Mouse (Mus musculus): Measurements from ENCODE around the gene Gnai2. TPM values are rescaled to one million over a fixed set of nuclear protein-coding genes. Genes with fewer than 3 reads are reported as not detected.

Gnai2 gene
- polyA plus RNA-seq, 1 experiment from 2014 or later, result 146 TPM

DNA sequence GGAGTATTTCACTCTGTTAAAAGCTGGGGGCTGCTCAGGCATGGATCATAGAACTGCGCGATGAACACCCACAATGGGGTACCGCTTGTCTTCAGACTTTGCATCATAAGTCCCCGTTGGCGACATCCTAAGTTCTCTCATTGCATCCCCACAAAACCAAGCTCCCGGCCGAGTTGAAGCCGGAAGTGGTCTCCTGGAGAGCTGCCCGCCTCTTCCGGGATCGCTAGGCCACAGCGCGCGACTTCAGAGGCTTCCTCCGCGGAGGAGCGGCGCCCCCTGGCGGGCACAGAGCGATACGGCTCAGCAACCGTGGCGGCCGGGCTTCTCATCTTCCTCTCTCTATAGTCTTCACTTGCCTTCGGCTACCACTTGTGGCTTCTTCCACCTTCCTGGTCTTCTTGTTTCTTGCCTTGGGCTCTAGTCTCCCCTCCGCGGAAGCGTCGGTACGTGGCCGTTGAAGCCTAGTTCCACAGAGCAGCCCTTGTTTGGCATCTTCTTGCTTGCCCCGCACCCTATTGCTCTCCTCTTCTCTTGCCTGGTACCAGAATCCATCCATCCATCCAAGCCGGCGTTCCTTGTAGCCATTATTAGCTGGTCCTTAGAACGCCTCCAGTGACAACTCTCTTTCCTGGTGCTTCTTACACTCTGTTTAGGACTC is 9.5 kb upstream of the Gnai2 start:
- Histone ChIP-seq H3K27ac (ENCODE audit: low read depth) (peak overlapping the region; percentile 20; the same call in 1 of the 2 replicates), H3K4me3 (ENCODE audit: low read depth, low read length) (peak overlapping the region; percentile 50), H3K9me3 (ENCODE audit: low read length) (no peaks in the 10 kb centered on the region), H3K9ac (replicated peaks) (peak overlapping the region; percentile 55), H3K4me2 (ENCODE audit: low read depth, low read length) (peak overlapping the region; percentile 79), H3K36me3 (replicated peaks; ENCODE audit: insufficient read depth, low read length) (no peaks in the 10 kb centered on the region), H3K27me3 (ENCODE audit: insufficient read depth, low read length) (no peaks in the 10 kb centered on the region), H3K4me1 (ENCODE audit: insufficient read depth) (peaks cover 7% of the 10 kb centered on the region)
- WGBS (ENCODE audit: insufficient replicate concordance), result 6% methylated on average over 35 of the region's 35 CpGs
- ATAC-seq (peak; percentile 78), DNase-seq (peak; percentile 95)
- peak; percentile 99 for TF ChIP-seq CTCF (IDR thresholded peaks at IDR 0.05; ENCODE audit: low read depth)
- no peak for TF ChIP-seq EP300 (IDR thresholded peaks at IDR 0.05; ENCODE audit: low read depth)

DNA sequence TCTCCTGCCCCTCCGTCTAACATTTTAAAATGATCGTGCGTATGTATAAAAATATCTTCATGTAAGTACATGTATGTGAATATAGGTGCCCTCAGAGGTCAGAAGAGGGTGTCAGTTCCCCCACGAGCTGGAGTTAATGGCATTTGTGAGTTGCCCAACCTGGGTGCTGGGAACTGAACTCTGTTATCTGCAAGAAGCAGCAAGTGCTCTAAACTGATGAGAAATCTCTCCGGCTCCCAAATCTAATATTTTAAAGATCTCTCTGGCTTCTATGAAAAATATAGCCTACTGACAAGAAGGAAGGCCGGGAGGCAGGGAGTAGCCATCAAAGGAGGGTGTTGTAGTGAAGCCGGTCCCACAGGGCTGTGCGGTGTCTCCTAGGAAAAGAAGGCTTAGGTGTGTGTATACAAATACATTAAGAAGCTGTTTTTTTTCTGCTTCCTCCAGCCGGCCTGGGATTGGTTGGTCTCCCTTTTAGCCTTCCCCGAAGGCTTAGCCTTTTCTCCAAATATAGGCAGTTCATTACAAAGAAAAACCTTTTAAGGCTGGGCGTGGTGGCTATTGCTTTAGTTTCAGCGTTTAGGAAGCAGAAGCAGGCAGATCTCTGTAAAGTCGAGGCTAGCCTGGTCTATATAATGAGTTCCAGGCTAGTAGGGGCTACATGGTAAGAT is 8.5 kb upstream of the Gnai2 start:
- peak overlapping the region; percentile 50; the same call in 1 of the 2 replicates for H3K4me3 ChIP-seq (ENCODE audit: low read depth, low read length)
- no peak overlapping the region; the same call in 1 of the 2 replicates for H3K9ac ChIP-seq (replicated peaks)
- no peaks in the 10 kb centered on the region for H3K36me3 ChIP-seq (replicated peaks; ENCODE audit: insufficient read depth, low read length)
- no peak for TF ChIP-seq CTCF (IDR thresholded peaks at IDR 0.05; ENCODE audit: low read depth)
- no peak for TF ChIP-seq EP300 (IDR thresholded peaks at IDR 0.05; ENCODE audit: low read depth)
- H3K27me3 ChIP-seq (ENCODE audit: insufficient read depth, low read length), result no peaks in the 10 kb centered on the region
- no peak for ATAC-seq
- peaks cover 10% of the 10 kb centered on the region for H3K4me1 ChIP-seq (ENCODE audit: insufficient read depth)
- no peak for DNase-seq
- no peak overlapping the region for H3K27ac ChIP-seq (ENCODE audit: low read depth)
- no peaks in the 10 kb centered on the region for H3K9me3 ChIP-seq (ENCODE audit: low read length)
- peak overlapping the region; percentile 79 for H3K4me2 ChIP-seq (ENCODE audit: low read depth, low read length)
- 78% methylated on average over 13 of the region's 13 CpGs for WGBS (ENCODE audit: insufficient replicate concordance)

DNA sequence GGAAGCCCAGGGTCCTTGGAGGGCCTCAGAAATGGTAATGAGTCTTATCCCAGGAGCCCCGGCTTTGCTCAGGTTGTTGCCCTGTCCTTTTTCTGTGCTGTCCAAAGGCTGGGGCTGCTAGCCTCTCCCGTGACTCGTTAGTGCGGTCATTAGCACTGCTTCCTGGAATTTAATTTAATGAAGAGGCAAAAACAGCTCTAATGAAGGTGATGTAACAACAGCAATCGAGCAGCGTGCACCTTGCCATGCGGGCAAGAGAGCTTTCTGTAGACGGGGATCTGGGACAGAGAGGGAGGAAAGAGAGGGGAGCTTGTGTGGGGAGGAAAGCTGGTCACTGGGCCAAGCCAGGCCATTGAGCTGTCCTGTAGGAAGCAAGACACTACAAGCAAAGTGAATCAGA is 6.5 kb upstream of the Gnai2 start:
- H3K4me2 ChIP-seq (ENCODE audit: low read depth, low read length), result no peak overlapping the region
- H3K27ac ChIP-seq (ENCODE audit: low read depth), result no peak overlapping the region
- TF ChIP-seq CTCF (IDR thresholded peaks at IDR 0.05; ENCODE audit: low read depth), result no peak
- TF ChIP-seq EP300 (IDR thresholded peaks at IDR 0.05; ENCODE audit: low read depth), result no peak
- H3K36me3 ChIP-seq (replicated peaks; ENCODE audit: insufficient read depth, low read length), result no peaks in the 10 kb centered on the region
- no peak for ATAC-seq
- WGBS (ENCODE audit: insufficient replicate concordance), result 80% methylated on average over 8 of the region's 8 CpGs
- peaks cover 10% of the 10 kb centered on the region for H3K4me1 ChIP-seq (ENCODE audit: insufficient read depth)
- no peaks in the 10 kb centered on the region for H3K9me3 ChIP-seq (ENCODE audit: low read length)
- H3K9ac ChIP-seq (replicated peaks), result no peak overlapping the region
- H3K27me3 ChIP-seq (ENCODE audit: insufficient read depth, low read length), result no peaks in the 10 kb centered on the region
- no peak overlapping the region for H3K4me3 ChIP-seq (ENCODE audit: low read depth, low read length)
- DNase-seq, result no peak

DNA sequence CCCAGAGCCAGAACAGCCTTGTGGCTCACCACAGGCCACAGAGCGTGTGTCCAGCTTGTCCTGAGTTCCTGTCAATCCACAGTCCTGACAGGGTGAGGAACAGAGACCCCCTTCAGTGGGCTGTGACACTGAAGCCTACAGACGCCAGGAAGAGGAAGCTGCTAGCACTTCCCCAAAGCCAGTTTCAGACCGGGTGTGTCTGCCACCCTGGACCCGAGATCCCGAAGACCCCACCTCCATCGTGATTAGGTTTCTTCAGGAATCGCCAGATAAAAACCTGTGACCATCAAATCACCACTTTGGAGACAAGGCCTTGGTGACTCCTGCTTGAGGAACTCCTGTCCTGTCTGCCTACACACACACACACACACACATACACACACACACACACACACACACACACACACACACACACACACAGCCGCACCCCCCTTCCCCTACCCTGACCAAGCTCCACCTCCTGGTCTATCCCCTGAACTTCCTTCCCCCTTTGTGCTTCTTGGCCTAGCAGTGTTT is 5.1 kb upstream of the Gnai2 start:
- peak overlapping the region; percentile 44; the same call in 1 of the 2 replicates for H3K4me2 ChIP-seq (ENCODE audit: low read depth, low read length)
- TF ChIP-seq EP300 (IDR thresholded peaks at IDR 0.05; ENCODE audit: low read depth) (no peak), CTCF (IDR thresholded peaks at IDR 0.05; ENCODE audit: low read depth) (peak; percentile 33)
- WGBS (ENCODE audit: insufficient replicate concordance), result 21% methylated on average over 7 of the region's 8 CpGs
- H3K9me3 ChIP-seq (ENCODE audit: low read length), result no peaks in the 10 kb centered on the region
- H3K9ac ChIP-seq (replicated peaks), result no peak overlapping the region
- no peaks in the 10 kb centered on the region for H3K27me3 ChIP-seq (ENCODE audit: insufficient read depth, low read length)
- ATAC-seq (peak; percentile 21; the same call in 1 of the 2 replicates), DNase-seq (peak; percentile 59)
- peak overlapping the region; percentile 75 for H3K27ac ChIP-seq (ENCODE audit: low read depth)
- no peaks in the 10 kb centered on the region for H3K36me3 ChIP-seq (replicated peaks; ENCODE audit: insufficient read depth, low read length)
- peaks cover 17% of the 10 kb centered on the region for H3K4me1 ChIP-seq (ENCODE audit: insufficient read depth)
- H3K4me3 ChIP-seq (ENCODE audit: low read depth, low read length), result no peak overlapping the region

DNA sequence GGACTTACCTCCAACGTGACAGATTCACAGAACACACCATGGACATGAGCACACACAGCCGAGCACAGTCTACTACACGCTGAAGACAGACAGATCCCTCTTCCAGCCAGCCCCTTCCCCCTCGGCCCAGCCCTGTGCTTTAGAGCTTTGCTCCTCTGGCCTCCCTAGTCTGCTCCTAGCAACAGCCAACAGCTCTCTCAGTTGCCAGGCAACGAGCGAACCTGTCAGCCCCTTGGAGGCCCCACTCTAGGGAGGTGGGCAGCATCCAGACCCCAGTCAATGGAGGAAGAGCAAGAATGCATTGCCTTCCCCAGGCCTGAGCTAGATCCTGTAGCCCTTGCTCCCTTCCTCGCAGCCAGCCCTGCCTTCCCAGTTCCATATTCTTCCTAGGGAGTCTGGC is 1.9 kb upstream of the Gnai2 start:
- ATAC-seq (no peak), DNase-seq (no peak)
- no peaks in the 10 kb centered on the region for H3K9me3 ChIP-seq (ENCODE audit: low read length)
- no peak overlapping the region for H3K9ac ChIP-seq (replicated peaks)
- TF ChIP-seq CTCF (IDR thresholded peaks at IDR 0.05; ENCODE audit: low read depth) (no peak), EP300 (IDR thresholded peaks at IDR 0.05; ENCODE audit: low read depth) (no peak)
- H3K4me2 ChIP-seq (ENCODE audit: low read depth, low read length), result no peak overlapping the region
- no peaks in the 10 kb centered on the region for H3K36me3 ChIP-seq (replicated peaks; ENCODE audit: insufficient read depth, low read length)
- H3K27ac ChIP-seq (ENCODE audit: low read depth), result no peak overlapping the region
- H3K27me3 ChIP-seq (ENCODE audit: insufficient read depth, low read length), result no peaks in the 10 kb centered on the region
- no peak overlapping the region for H3K4me3 ChIP-seq (ENCODE audit: low read depth, low read length)
- H3K4me1 ChIP-seq (ENCODE audit: insufficient read depth), result peaks cover 20% of the 10 kb centered on the region
- 68% methylated on average over 7 of the region's 7 CpGs for WGBS (ENCODE audit: insufficient replicate concordance)
